Mouse (Mus musculus) natural killer cell, adult 2 months (primary cell): ENCODE results near the gene Gnb1l.

Experiments
- DNase-seq, 2 experiments: peaks; one replicate each; pipeline ENCODE4 v3.0.0; 2022; ENCODE audit warnings: low spot score in 2 of 2

Gnb1l gene

DNA sequence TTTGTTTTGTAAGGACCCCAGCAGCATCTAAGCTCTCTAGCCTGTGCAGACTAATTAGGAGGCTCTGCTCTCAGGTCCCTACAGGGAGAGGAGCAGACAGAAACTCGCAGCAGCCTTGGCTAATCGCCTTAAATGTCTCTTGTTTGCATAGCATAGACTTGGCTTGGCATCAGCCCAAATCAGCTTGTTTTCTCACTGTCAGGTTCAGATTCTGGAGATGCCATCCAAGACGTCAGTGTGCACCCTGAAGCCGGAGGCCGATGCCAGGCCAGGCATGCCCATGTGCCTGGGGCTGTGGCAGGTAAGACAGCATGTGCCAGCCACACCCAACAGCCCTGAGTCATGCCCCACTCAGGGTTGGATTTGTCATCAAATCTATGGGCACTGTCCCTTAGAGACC lies 49.4 kb downstream of the Gnb1l start:
- no peak for DNase-seq

DNA sequence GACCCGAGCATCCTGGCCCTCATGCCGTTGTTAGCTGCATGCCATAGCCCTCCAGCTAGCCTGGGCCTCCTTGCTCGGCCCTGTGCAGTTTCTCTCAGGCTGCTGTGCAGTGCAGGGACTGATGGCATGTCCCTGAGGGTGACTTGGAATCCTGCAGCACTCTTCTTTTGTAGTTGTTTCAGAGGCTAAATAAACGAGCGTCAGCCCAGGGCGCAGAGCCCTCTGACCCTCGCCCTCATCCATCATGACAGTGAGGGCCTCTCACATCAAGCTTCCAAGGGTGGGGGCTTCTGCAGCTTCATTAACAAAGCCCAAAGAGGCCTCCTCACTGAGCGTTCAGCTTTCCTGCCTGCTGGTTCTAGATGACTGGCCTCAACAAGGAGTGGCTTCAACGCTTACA lies 53.1 kb downstream of the Gnb1l start:
- no peak for DNase-seq

DNA sequence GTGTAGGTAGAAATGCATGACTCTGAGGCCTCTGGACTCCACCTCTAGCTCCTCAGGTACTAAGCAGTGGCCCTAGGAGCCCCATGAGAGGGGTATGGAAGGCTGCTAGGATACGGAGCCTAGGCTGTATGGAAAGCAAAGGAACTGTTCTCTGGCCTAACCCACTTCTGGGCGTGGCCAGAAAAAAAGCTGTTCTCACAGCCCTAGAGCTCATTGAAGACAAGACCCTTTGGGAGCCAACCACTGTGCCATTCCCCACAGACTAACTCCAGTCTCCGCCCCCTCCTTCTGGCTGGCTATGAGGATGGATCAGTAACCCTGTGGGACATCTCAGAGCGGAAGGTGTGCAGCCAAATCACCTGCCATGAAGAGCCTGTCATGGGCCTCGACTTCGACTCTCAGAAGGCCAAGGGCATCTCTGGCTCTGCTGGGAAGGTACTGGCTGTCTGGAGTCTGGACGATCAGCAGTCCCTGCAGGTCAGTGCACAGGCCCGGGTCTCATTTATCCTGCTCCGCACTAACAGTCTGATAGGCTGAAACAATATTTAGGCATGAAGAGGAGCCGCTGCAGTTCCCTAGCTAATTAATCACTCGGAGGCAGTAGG lies 53.7 kb downstream of the Gnb1l start:
- no peak for DNase-seq

DNA sequence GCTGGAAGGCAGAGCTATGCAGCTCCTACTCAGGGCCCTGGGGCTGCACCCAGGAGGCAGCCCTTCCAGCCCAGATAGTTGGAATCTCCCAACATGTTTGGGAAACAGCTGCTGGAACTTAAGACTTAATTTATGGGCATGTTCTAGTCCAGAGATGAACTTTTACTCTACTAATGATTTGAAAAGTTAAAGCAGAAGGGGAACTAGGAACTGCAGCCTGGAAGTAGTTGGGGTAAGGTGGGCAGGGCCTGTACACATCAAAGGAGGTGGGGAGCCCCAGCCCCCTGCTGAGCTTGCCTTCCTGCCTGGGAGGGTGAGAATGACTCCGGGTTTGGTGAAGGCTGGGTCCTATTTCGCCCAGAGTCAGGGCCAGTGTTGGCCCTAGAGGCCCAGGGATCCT lies 56.2 kb downstream of the Gnb1l start:
- no peak for DNase-seq

DNA sequence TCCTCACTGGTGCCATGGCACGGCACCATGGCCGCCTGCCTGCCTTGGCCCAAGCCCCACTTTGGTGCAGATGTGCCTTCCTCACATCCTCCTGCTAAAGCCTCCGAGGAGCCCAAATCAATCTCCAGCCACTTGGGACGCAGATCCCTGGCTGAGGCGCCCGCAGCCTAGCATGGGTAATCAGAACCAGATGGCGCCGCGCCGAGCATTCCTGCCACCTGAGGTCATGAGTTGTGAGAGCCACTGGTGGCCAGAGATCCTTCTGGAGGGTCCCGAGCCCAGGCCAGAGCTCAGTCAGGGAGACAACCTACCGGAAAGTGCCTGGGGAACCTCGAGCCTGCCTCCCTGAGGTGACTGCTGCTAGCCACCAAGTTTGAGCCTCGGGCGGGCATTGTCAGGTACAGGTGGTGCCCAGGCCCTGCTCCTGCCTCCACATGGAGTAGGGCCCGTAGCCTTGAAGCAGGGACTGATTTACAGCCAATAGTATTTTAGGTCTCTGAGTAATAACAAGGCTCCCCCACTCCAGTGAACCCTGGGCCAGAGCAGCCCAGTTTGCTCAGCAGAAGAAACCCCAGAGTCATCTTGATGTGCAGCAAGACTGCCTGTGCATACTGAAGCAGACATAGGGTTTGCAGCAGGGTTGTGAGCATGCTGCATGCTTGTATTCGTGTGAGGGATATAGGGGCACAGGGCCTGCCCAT lies 56.9 kb downstream of the Gnb1l start:
- no peak for DNase-seq

DNA sequence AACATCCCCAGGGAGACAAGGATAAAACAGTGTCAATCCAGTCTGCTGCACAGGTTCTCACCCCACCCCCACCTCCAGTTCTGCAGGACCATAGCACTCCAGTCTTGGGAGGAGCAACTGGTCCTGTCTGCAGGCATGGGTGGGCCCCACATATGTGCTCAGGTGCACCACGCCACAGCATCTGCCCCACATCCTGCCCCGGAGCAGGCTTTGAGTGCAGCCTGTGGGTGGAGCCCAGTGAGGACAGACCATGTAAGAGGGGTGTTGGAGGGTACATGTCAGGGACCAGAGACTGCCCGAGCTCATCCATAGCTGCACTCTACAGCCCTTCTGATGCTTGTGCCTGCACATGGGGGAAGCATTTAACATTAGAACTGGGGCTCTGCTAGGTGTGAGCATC lies 57.9 kb downstream of the Gnb1l start:
- DNase-seq = no peak

DNA sequence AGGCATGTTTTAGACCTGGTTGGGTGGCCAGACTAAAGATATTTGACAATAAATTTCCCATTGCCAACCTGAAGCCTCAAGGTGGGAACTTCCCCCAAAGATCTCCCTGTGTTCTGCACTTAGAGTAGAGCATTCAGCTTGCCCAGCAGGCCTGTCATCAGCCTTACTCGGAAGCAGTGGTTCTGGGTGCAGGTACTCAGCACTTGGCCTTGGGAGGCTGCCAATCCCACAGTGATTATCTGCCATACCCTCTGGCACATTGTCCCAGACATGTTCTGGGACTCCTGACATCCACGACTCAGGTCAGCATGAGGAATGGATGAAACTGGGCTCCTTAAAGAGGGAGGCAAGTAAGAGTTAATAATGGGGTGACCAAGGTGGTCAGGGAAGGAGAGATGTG lies 66.0 kb downstream of the Gnb1l start:
- DNase-seq = no peak

DNA sequence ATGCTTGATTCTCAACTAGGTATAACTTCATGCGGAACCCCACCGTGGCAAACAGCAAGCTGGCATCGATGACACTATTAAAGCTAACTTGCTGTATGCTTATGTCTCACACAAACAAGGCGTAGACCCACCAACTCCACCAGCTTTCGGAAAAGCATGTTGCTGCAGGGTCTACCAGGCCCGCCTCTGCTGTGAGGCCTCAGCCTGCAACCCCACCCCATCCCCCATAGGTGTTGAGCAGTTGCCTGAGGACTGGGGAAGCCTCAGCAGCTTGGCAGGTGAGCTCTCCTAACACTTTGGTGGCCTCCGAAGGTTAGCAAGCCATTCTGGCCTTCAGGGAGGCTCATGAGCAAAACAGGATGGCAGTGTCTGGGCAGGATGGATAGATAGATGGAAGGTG lies 70.1 kb downstream of the Gnb1l start:
- DNase-seq = no peak

DNA sequence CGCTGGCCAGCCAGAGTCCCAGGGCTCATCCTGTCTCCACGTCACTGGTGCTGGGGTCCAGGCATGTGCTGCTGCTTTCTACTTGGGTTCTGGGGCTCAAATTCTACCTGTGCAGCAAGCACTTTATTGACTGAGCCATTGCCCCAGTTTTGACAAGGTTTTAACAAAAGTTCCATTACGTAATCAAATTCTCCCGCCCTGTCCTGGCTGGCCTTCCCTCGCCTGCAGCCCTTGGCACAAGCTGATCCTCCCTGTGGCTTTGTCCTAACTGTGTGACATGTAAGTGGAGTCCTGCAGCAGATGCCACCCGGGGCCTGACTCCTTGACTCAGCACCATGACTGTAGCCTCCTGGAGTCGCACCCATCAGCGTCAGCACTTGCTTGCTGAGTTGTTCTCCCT lies 75.7 kb downstream of the Gnb1l start:
- no peak for DNase-seq

DNA sequence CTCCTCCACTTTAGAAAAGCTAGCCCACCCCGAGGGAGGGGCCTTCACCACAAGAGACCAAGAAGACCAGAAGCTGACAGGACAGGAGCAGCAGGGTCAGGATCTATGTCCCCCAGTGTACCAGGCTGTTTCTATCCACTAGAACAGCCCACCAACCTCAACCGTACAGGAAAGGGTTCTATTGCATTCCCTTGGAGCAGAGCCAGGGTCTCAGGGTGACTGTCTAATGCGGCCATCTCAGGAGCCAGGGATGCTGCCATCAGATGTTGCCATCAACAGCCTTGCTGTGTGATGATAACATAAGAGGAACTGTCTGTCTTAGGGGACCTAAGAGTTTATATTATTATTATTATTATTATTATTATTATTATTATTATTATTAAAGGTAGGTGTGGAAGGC lies 78.6 kb downstream of the Gnb1l start:
- no peak for DNase-seq

DNA sequence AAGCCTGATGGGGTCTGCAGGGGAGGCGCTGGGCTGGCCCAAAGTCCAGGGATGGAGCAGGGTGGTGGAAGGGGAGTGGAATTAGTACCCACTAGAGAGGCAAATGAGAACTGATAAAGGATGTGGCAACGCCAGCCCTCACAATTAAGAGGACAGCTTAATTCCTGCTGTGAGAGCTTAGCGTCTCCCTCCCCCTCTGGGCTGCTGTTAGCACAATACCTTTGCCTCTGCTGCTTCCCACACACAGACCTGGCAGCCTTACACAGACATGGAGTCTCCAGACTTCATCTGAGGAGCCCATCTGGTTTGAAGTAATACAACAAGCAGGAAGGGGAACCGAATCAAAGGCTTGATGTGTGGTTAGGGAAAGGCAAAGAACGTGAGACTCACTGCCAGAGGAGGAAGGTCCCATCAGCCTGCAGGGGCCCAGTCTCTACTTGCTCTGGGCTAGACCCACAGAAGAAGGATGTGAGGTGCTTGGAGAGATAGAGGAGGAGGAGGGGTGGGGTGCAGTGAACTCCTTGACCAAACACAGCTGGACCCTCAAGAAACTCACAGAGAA lies 79.2 kb downstream of the Gnb1l start:
- DNase-seq = no peak

DNA sequence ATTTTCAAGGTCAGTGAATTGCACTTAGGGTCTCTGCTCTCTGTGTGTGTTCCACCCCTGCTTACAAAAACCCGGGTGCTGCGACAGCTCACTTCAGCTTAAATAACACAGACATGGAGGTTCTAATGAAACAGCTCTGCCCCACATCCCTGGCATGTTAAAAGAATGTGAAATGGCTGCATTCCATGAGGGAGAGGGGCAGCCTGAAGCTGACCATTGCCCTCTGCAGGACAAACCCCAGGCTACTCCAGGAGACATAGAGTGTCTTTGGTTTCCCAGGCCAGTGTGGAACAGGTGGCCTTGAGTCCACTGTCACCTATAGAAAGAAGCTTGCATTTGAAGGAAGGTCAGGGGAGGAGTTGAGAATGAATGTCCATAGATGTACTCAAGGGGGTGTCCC lies 81.9 kb downstream of the Gnb1l start:
- no peak for DNase-seq

DNA sequence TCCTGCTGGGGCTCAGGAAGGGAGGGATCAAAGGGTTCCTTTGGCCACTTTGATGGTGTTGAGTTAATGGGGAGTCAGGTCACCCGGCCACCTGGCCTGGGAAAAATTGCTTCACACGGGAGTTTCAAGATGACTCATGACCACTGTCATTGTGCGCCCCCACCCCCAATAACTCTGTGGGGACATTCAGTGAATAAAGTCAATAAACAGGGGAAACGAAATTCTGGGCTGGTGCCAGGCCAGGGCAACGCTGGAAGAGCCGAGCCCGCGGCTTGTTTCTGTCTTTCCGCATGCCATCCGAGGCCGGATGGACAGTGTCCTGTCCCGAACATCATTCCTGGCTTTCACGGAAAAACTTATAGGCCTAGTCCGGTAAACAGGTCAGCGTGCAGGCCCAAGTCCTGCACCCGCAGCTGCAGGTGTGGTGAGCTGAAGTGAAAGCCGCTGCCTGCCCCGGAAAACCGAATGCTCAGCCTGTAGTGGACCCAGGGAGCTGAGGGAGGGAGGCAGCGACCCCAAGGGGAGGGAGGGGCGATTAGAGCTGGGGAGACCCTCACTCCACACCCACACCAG lies 82.6 kb downstream of the Gnb1l start:
- DNase-seq = no peak

DNA sequence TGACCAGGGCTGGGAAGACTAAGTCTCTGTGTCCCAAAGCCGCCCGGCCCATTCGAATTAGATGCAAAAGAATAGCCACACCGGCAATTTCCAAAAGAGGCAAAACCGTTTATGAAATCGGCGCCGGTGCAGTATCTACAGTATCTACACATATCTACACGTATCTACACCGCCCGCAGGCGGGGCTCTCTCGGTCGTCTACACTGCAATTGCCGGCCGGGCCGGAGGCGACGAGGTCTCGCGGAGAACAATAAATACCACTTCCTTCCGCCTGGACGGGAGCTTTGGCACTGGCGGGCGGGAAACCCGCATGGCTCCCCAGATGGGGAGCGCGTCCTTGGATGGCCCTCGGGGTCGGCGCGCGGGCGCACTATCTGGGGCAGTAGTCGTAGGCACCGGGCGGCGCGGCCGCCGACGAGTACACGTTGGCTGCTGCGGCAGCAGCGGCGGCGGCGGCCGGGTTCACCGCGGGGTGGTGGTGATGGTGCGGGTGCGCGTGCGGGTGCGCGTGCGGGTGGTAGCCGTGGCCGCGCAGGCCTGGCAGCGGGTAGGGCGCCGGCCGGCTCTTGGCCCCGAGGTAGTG lies 83.2 kb downstream of the Gnb1l start:
- no peak for DNase-seq

DNA sequence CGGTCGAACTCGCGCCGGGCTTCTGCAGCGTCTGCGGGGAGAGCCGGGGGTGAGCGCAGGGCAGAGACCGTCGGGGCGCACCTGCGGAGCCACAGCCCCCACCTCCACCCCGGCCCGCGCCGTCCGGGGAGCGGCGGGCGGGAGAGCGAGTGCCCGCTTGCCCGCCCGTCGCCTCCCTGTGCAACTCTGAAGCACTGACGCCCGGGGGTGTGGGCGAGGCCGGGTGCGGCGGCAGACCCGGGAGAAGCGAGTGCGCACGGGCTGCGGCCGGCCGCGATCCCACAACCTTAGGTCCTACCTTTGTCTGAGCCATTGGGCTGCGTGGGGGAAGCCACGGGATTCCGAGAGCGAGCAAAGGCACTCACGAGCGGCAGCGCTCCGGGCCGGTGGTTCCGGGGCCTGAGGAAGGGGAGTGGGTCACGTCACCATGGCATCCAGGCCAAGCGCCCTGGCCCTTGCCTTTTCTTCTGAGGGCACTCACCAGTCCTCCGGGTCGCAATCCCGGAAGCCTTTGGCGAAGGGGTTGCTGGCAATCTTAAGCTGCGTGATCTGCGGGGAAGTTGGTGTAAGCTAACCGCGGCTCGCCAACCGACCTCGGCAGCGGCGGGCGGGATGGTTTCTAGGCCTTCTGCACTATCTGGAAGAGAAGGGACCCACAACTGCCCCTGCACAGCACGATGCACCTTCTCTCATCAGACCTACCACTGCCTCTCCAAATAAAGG lies 84.1 kb downstream of the Gnb1l start:
- DNase-seq = no peak

DNA sequence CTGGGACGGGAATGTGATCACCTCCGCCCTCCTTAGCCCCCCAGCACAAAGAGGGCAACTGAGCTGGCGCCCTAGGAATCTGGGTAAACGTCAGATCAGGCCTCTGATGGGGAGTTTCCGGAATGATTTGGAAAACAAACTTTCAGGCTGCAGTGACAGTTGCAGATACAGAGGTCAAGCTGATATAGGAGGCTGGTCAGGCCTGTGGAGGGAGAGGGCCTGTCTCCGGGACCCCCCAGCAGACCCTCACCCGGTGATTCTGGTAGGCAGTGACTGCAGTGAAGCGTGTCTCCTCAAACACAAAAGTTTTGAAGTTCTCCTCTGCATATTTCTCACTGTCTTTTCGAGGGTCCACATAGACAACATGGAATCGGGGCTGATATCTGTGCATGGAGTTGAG lies 84.7 kb downstream of the Gnb1l start:
- DNase-seq = no peak

DNA sequence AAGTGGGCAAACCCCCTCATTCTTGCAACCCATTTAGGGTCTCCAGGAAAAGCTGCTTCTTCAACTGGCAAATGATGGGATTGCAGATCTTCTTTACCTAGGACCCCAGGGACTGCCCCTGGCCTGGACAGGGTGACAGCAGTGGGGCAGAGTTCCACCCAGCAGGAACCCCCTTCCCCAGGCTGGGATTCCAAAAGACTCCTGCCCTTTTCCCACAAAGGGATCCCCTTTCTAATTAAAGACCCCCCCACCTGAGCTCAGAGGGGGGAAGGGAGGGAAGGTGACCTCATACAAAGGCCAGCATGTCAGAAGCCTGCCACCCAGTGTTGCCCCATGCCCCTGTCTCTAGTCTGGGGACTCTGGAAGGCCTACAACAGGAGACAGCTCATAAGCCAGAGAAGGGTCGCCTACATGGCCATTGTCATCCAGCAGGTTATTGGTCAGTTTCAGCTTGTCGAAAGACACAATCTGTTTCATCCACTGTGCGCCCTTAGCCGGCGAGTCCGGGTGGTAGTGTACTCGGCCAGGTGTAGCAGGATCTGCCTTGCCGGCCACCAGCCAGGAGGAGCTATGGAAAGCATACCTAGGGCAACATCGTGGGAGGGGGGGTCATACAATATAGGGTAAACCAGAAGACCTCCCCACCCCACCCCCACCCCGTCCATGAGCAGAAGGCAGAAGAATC lies 85.3 kb downstream of the Gnb1l start:
- DNase-seq = no peak

DNA sequence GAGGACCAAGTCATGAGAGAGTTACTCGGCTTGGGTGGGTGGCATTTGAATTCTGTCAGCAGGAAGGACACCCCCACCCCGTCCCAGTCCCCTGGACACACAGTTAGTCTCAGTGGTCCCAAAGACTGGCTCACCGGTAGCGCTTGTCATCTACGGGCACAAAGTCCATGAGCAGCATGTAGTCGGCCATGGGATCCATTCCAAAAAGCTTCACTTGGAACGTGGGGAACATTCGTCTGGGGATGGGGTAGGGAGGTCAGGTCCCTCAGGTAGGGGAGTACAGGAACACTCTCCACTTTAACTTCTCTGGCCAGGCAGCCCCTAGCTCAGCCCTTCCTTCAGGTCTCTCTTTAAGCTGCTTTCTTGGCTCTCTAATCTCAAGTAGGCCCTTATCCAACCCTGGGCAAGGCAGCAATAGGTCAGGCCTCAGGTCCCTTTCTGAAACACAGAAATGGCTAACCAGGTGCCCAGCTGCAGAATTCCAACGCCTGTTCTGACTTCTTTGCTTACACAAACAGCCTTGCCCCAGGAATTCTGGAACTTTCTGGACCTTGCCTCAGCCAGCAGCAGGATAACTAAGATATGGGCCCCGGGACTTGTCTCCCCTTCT lies 86.5 kb downstream of the Gnb1l start:
- no peak for DNase-seq

DNA sequence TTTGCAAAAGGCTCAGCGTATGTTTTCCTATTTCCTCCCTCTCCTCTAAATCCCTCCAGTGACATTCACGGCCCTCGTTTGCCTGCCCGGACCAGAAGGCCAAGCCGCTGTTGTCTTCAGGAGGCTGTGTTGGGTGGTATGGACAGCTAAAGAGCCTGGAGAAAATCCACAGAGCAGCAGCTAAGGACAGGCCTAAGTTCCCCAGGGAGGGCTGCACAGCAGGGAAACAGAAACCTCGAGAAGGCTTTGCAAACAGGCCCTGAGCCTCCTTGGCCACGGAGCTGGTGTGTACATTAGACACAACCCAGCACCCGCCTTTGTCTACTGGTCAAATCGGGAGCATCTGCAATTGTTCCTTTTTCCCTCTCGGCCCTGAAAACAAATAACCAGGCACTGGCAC lies 87.2 kb downstream of the Gnb1l start:
- no peak for DNase-seq

DNA sequence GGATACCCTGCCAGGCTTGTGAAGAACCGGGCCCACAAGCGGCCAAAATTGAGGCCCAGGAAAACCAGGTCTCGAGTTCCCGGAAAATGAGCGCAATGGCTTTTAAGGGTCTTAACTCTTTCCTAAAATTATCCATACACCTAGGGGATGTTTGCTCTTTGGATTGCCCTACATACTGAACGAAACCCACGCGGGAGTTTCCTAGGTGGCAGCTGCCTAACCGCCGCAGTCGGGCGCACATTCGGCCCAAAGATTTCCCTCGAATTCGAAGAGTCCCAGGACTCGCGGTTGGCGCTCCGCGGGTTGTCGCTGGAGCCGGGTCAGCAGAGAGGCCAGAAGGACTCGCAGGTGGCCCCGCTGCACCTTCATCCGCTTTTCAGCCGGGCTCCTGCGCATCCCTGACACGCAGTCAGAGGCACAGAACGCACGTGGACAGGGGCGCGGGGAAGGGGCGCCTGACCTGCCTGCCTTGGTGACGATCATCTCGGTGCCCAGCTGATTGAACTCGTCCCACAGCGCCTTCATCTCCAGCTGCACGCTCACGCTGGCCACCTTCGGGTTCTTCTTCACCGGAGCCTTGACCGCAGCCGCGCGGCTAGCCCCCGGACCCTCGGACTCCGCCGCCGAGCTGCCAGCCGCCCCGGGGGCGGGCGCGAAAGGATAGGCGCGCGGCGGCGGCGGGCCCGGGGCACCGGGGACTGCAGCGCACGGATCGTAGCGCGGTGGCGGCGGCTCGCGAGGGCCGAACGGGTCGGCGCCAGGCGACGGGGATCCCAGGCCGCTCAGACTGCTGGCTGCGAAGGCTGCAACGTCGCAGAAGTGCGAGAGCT lies 87.8 kb downstream of the Gnb1l start:
- no peak for DNase-seq
